Mouse (Mus musculus) mouse trophoblast stem cell (cell line): Measurements from ENCODE around the gene Pdcd5.

Experiments
- in situ Hi-C, 2 experiments: fragments of 300-500 bp; cut with MseI, MboI; formaldehyde crosslinking; loops; 2 replicates in 1 of 2; 3 replicates in 1 of 2; pipeline ENCODE4 v1.15.1; 2025

Gene Pdcd5

DNA sequence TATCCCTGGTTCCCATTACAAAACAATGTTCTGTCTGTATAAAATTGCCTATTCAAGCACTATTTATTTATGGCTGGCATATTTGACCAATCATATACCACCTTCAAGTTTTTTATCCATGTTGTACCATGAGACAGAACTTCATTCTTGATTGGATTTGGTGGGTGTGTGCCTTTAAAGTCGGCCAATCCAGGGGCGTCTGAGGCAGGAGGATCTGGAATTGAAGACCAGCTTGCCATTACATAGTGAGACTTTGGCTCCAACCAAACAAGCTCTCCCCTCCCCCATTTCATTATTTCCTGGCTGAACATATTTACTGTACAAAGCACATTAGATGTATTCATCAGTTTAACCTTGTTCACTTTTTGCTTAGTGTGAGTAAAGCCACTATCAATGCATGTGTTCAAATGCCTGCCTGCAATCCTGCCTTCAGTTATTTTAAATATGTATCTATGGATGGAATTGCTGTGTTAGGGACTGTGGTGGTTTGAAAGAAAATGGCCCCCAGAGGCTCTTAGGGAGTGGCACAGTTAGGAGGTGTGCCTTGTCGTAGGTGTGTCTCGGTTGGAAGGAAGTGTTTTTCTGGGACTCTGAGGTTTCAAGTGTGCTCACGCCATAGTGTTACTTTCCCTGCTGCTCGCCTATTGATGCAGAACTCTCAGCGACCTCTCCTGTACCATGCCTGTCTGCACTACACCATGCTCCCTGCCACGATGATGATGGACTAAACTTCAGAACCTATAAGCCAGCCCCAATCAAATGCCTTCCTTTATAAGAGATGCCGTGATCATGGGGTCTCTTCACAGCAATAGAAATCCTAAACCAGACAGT is 1.1 kb upstream of the Pdcd5 start:
- in situ Hi-C loops = no loop called here

DNA sequence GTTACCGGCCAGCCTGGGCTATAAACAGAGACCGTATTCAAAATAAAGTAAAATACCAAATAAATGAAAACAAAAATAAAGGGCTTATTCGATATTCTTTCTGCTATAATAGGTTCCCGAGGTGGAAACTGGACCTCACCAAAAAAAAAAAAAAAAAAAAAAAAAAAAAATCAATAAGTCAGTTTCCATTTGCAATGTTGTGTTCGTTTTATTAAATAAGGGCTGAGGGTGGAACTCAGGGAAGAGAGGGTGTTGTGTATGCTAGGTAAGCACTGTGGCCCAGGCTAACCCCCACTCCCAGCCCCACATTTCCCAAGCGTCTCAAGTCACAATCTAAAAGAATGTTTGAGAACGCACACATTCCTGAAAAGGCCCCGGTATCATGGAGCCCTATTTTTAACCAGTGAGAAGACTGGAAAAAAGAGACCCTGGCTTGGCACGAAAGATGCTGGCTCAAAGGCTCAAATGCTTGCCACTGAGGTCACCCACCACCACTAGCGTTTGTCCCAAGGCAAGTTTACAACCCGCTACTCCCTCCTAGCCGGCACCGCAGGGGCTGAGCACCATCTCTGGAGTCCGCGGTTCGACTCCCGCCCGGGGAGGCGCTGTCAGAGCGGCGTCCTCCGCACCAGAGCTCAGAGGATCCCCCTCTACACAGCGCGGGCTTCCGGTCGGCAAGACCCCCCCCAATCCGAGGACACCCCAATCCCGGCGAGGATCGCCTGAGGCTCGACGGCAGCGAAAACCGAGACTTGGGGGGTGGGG is 822 bp downstream of the Pdcd5 start:
- in situ Hi-C loops = no loop called here

DNA sequence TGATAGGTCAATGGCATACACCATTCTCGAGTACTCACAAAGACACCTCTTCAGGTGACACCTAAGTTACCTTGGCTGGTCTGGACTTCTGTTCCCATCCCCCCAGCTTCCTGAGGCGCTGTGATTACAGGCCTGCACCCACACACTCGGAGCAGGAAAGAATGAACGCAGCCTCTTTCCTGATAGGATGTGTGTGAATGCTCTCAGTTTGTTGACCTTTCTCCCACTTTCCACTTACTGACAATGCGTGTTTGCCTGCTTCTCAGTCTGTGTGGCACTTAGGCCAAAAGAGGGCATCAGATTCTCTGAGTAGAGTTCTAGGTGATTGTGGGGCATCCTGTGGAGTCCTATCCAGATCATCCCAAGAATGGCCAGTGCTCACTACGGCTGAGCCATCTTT is 7.2 kb downstream of the Pdcd5 start:
- in situ Hi-C loops = no loop called here

DNA sequence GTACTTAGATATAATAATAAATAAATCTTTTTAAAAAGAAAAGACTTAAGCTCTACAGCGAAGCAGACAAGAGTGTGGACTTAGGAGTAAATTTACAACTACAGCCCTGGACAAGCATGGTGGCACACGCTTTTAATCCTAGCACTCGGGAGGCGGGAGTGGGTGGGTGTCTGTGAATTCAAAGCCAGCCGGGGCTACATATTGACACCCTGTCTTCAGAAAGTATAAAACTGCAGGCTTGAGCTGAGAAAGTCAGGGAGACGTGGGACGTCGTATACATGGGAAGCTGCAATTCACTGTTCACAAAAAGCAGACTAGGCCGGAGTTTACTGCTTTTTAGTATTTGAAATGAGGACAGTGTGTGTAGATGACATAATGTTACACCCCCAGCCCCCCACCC is 10.4 kb downstream of the Pdcd5 start:
- in situ Hi-C loops = no loop called here

DNA sequence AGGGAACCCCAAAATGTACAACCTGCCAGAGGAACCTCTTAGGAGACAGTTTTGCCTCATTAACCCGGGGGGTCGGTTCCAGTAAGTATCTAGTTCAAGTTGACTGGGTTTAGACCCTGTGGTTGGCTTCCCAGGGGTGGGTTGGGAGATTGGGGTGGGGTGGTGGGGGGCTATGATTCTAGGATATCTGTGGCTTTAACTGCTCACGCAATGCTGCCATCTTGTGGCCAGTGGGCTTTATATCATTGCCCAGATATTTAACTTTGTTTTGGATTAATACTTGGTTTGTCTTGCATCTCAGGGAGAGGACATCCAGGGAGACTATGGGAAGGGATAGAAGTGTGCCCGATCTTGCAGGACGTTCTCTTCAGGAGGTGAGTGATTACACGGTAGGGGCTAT is 11.1 kb downstream of the Pdcd5 start:
- in situ Hi-C loops = no loop called here

DNA sequence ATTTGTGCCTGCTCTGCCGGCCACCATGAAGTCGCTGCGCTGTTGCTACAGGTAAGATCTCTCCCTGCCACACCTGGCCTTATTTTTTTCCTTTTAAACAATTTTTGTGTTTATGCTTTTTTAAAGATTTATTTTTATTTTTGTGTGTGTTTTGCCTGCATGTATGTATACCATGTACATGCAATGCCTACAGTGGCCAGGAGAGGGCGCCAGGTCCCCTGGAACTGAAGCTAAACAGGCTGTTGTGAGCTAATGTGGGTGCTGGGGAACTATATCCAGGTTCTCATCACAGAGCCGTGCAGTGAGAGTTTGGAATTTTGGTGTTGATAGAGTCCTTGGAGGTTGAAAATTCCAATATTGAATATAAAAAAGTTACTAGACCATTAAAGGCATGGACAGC is 18.8 kb downstream of the Pdcd5 start:
- in situ Hi-C loops = loop anchor here in 1 of 2 experiments (5.0 kb wide), 1 partner anchor 36 kb away; no protein-coding TSS in a partner anchor

DNA sequence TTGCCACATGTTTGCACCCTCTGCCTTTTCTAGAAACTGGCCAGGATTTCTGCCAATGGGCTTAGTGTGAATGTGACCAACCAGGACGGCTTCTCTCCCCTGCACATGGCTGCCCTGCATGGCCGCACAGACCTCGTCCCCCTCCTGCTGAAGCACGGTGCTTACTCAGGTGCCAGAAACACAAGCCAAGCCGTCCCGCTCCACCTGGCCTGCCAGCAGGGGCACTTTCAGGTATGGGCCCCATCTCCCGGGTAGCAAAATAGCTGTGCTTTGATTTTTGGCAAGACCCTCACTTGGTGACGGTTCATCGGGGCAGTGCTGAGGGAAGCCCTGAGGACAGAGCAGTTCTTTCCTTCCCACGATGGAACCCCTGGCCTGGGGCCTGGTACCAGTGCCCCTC is 19.9 kb downstream of the Pdcd5 start:
- in situ Hi-C loops = loop anchor here in 1 of 2 experiments (5.0 kb wide), 1 partner anchor 35 kb away; no protein-coding TSS in a partner anchor

DNA sequence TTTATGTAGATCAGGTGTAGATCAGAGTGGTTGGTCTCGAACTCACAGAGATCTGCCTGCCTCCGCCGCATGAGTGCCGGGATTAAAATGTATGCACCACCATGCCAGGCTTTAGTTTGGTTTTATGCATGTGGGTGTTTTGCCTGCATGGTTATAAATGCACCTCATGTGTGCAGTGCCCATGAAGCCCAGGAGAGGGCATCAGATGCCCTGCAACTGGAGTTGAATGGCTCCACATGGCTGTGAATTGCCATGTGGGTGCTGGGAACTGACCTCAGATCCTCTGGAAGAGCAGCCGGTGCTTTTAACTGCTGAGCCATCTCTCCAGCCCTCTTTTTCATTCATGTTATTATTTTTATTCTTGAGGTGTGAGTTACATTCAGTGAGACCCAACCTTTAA is 21.3 kb downstream of the Pdcd5 start:
- in situ Hi-C loops = loop anchor here in 1 of 2 experiments (5.0 kb wide), 1 partner anchor 34 kb away; no protein-coding TSS in a partner anchor

DNA sequence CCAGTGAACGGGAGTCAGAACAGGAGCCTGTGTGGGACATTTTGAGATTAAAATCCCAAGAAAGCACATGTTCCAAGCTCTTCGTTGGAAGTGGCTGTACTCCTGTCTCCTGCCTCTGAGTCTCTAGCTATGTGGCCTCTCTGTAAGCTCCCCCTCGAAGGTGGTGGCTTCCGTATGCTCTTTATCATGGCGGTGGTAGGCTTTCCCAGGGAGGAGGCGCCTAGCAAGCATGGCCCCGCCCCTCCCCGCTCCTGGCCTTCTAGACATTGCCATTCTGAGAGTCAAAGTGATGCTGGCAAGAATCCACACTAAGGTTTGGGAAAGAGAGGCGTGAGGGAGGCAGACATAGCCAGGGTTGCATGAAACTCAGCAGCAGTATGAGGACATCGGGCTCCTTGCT is 24.7 kb downstream of the Pdcd5 start:
- in situ Hi-C loops = no loop called here

DNA sequence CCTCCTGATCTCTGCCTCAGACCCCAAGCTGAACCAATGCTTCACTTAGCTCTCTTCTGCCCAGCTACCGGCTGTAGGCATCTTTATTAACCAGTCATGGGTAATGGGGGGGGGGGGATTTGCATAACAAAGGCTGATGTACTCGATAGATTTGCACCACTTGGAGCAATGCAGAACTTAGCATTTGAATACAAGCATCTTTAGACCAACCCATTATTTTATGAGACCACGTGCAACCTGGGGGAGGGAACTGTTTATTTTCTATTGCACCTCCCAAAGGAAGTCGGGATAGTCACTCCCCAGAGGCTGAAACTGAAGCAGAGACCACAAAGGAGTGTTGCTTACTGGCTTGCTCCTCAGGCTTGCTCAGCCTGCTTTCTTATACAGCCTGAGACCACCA is 29.8 kb downstream of the Pdcd5 start:
- in situ Hi-C loops = no loop called here

DNA sequence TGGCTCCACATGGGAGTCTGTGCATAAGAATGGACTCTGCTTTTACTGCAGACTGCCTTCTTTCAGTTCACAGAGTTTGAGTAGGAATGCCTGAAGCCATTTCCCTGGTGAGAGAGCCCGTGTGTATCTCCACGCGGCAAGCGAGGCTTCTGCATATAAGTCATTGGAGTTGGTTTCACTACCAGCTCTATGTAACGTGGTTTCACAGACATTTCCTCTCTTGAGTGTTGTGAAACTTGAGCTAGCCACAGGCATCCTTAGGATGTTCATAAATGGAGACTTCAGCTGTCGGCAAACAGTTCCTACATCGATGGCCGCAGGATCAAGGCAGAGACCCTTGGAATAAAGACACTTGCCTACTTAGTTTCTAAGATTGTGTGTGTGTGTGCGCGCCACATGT is 38.1 kb downstream of the Pdcd5 start:
- in situ Hi-C loops = no loop called here

DNA sequence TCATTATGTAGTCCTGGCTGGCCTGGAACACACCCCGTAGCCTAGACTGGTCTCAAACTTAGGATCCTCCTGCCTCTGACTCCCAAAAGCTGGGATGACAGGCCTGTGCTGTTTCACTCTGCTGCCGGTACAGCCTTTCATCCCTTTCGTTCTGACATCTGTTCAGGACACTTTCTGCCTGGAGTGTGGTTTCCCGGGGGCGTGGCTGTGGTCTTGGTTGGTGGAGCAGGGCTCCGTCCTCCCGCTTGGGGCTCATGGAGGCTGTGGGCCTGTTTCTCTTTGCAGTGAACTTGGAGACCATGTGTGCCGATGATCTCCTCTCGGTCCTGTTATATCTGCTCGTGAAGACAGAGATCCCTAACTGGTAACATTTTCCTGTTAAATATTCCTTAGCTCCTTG is 40.5 kb downstream of the Pdcd5 start:
- in situ Hi-C loops = no loop called here

DNA sequence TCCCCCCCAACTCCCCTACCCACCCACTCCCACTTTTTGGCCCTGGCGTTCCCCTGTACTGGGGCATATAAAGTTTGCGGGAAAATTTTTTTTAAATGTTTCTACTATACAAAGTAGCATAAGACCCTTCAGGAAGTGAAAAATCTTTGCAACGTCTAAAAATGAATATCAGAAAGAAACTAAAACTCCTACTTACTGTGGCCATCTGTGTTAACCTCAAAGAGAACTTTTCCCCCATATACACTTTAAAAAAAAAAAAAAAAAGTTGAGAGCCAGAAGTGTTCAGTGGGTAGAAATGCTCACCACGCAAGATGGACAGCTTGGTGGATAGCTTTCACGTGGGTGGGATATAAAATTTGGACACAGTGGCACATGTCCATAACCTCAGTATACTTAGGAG is 44.6 kb downstream of the Pdcd5 start:
- in situ Hi-C loops = no loop called here

DNA sequence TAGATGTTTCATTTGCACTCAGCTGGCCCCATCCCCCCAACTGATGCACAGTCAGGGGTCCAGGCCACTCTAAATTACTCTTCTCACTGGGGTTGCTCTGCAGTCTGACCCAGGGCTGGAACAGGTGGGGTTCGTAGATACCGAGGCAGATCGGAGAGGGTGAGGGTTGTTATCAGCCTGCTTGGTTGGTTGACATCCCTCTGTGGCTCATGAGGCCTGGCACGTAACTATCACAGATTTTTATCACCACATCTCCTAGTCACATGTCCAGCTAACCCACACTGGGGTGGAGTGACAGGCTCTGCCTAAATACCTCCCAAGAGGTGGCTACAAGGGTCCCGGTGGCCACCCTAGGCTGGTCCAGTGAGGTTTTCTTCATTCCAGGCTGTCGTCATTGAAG is 46.2 kb downstream of the Pdcd5 start:
- in situ Hi-C loops = no loop called here

DNA sequence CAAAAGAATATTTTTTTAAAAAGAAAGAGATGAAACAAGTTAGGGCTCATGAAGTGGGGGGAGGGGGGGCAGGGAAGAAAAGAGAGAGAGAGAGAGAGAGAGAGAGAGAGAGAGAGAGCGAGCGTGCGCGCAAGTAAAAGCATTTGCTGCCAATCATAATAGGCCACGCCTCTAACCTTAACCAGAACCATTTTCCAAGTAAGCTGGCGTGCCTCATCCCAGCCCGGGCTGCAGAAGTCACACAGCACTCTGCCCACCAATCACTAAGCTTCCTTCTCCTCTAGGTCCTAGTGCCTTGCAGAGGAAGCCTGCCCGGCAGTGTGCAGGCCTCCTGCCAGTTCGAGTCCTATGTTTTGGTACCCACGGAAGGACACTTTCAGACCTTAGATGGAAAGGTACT is 47.3 kb downstream of the Pdcd5 start:
- in situ Hi-C loops = no loop called here

DNA sequence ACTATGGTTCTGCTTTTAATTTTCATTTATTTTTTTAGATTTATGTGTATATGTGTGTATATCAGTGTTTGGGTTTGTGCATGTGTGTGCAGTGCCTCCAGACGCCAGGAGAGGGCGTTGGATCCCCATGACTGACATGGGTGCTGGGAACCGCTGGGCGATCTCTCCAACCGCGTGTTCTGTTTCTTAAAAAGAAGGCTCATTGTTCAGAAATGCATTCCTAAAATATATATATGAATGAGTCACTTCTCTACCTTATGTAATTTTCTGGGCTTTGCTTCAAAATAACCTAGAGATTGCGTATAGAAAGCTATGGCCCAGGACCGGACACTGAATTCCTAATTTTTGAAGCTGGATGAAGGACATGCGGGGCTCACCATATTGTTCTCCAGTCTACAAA is 47.8 kb downstream of the Pdcd5 start:
- in situ Hi-C loops = no loop called here

DNA sequence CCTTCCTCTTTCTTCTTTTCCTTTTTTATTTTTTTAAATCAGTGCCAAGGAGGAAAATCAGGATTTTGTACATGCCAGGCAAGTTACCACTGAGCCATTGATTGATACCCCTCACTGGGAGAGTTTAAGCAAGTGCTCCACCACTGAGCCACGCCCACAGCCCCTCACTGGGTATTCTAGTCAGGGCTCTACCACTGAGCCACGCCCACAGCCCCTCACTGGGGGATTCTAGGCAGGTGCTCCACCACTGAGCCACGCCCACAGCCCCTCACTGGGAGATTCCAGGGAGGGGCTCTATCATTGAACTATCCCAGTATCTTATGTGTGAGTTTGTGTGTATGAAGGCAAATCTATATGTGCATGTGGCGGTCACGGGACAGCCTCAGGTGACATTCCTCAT is 53.0 kb downstream of the Pdcd5 start:
- in situ Hi-C loops = loop anchor here in 1 of 2 experiments (5.0 kb wide), 1 partner anchor 33 kb away; no protein-coding TSS in a partner anchor
